Mouse (Mus musculus): ENCODE measurements around the gene Zfp667.

The Zfp667 gene

GRCm38 (mm10) chr7:6330458-6331232 is 44.3 kb downstream of the Zfp667 start:
- DNase-seq: peak; percentile 1

- DNase-seq: peak; percentile 82
Measured at GRCm38 (mm10) chr7:6331233-6331956, 45.0 kb downstream of the Zfp667 start, which contains the start of gene Zfp583. TSS of gene Zfp583 (minus strand) at chr7:6331285.

DNA sequence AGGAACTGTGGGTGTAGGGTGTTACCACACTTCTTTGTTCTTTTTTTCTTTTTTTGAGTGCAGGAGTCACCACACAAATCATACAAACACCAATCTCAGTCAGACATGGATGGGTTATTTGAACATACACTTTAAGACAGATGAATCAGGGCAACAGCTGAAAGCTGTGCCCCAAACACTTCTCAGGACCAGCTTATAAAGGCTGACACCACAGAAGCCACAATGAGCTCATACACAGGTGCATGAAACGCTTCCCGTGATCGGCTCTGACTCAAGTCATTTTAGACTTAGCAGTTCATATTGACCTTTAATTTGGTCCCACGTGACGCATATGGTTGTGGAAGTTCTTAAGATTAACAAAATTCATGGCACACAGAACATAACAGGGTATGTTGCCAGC is 53.5 kb downstream of the Zfp667 start:
- DNase-seq: no peak

DNA sequence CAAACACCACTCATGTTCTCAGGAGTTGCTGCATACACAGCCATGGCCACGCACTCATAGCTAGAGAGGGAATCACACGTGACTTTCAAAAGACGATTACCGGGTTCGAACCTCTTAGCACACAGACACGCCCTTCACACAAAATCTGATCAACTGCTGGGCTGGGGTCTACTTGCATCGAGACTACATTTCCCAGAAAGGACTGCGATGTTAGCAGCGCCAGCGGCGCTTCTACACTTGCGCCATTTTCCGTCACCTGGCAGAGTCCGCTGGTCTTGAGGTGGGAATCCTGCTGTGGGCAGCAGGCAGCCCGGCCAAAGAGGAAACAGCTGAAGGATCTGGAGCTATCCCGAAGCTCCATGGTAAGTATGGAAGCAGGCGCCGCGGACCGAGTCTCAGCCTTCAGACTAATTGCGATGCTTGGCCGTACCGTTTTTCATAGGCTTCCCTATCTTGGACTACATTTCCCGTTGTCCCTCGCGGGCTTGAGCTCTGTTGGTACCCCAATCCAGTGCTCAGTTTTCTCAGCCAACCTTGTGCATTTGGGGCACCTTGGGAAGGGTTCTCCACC is 57.2 kb downstream of the Zfp667 start, which contains the start of gene Gm3854:
Gene Gm3854 (plus strand): TSS at position 259 of the 571 bp plus-strand sequence.
- DNase-seq: peak; percentile 47

GRCm38 (mm10) chr7:6344124-6344523 is 57.7 kb downstream of the Zfp667 start:
- no peak for DNase-seq
